Mouse (Mus musculus) neural tube, embryonic 10.5 days (tissue): ENCODE results near the gene Nyx.

Experiments
- DNase-seq: peaks from one replicate; pipeline ENCODE4 v3.0.0-alpha.2; 2017; ENCODE audit warnings: low spot score; ENCODE audit errors: extremely low spot score

Gene Nyx

GRCm38 (mm10) chrX:13492922-13493321 lies 27.0 kb downstream of the Nyx start:
- DNase-seq: no peak

- DNase-seq: no peak
These were observed 29.2 kb downstream of the Nyx start for GRCm38 (mm10) chrX:13494892-13495703.

GRCm38 (mm10) chrX:13500284-13500683 lies 34.4 kb downstream of the Nyx start:
- DNase-seq: no peak

GRCm38 (mm10) chrX:13502862-13503375 lies 37.0 kb downstream of the Nyx start:
- no peak for DNase-seq

- no peak for DNase-seq
These were observed 38.5 kb downstream of the Nyx start for GRCm38 (mm10) chrX:13504389-13504788.

GRCm38 (mm10) chrX:13506376-13506775 lies 40.5 kb downstream of the Nyx start:
- no peak for DNase-seq

- no peak for DNase-seq
These were observed 47.2 kb downstream of the Nyx start for GRCm38 (mm10) chrX:13513127-13513526.

- no peak for DNase-seq
These were observed 48.0 kb downstream of the Nyx start for GRCm38 (mm10) chrX:13513864-13514263.

- no peak for DNase-seq
These were observed 50.5 kb downstream of the Nyx start for GRCm38 (mm10) chrX:13516451-13516850.

GRCm38 (mm10) chrX:13518019-13518418 lies 52.1 kb downstream of the Nyx start:
- DNase-seq: no peak

- no peak for DNase-seq
These were observed 53.0 kb downstream of the Nyx start for GRCm38 (mm10) chrX:13518781-13519407.

GRCm38 (mm10) chrX:13519408-13519783 lies 53.5 kb downstream of the Nyx start:
- DNase-seq: no peak

GRCm38 (mm10) chrX:13520566-13520965 lies 54.7 kb downstream of the Nyx start:
- DNase-seq: no peak

GRCm38 (mm10) chrX:13521288-13521687 lies 55.4 kb downstream of the Nyx start:
- no peak for DNase-seq
